Mouse (Mus musculus) adrenal gland, adult (tissue): ENCODE results near the gene Hpcal1.

Source experiments
- DNase-seq, 2 experiments: peaks; one replicate each; pipeline ENCODE4 v3.0.0; 2022 to 2023; ENCODE audit warnings: low spot score in 1 of 2; ENCODE audit not compliant: inconsistent age in 2 of 2

Gene Hpcal1

DNA sequence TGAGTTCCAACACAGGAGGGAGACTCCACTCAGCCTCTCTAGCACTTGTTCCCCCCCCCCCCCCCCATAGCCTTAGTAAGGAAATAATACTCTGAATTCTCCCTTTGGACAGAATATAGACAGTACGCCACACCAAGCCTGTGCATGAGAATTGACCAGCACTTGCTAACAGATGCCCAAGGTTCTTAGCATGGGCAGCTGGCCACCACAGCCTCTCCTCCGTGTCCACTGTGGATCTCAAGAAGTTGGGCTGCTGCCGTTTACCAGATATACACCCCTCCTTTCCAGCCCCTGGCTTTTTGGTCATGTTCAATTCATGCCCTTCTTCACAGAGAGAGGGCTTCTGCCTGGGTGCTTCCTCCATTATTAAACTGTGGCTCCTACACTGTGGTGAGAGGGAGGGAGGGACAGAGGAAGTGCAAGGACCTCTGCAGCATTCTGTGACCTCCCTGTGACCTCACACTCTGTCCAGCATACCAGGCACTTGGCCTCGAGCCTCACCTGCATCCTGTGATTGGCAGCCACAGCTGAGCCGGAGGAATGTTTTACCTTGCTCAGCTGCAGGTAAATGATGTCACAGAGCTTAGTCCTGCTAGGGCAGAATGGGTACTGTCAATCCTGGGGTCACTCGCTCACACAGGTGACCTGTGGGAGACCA lies 21.2 kb downstream of the Hpcal1 start:
- no peak for DNase-seq

DNA sequence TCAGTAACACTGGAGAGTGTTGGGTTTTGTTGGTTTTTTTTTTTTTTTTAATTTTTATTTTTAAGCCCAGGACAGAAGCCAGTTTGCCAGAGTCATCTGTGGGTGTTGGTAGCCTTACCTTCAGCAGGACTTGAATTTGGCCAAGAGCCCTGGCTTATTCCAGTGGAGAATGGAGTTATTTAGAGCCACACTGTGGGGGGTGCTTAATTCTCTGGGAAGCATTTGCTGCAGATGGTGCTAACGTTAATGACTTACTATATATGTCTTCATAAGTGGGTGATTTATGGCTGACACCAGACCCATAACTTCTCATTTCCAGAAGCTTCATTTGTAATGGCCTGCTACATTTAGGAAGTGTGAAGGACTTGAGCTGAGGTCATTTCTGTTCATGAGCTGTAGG lies 21.9 kb downstream of the Hpcal1 start:
- DNase-seq = no peak

DNA sequence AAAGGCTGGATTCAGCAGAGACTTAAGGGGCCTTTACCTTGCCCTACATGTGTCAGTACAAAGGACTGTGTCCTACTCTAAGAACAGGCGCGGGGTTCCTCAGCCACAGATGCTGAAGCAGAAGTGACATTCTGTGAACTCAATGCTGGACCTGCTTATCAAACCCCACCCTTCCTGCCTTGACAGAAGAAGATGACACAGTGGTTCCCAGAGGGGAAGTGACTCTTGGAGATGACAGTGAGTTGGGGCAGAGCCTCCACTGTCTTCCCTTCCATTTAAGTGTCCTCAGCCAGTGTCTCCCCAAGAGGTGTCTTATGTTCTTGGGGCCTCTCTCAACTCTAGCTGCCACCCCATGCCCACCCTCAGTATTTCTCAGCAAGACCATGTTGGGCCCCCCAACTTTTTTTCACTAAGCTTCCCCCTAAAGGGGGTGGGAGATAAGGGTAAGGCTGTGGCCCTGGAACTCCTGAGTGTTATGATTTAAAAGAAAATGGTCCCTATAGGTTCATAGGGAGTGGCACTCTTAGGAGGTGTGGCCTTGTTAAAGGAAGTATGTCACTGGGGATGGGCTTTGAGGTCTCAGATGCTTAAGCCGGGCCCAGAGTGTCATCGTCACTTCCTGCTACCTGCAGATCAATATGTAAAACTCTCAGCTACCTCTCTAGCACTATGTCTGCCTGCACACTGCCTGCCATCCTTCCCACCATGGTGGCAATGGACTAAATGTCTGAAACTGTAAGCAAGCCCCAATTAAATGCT lies 25.2 kb downstream of the Hpcal1 start:
- no peak for DNase-seq

DNA sequence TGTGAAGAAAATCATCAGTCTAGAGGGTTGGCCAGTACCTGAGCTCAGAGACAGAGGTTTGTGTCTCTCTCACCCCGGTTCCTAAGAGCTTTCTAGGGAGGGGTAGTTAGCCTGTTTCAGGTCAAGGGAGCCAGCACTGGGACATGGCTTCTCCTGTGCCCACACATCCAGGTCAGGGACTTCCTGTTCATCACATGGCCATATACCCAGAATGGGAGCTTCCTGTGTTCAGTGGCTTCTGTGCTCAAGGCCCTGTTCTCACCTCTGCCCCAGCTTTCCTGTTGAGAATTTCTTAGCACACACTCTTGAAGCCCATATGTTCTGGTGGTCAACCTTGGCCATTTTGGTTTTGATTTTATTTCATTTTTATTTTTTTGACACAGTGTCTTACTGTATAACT lies 26.6 kb downstream of the Hpcal1 start:
- DNase-seq = no peak

DNA sequence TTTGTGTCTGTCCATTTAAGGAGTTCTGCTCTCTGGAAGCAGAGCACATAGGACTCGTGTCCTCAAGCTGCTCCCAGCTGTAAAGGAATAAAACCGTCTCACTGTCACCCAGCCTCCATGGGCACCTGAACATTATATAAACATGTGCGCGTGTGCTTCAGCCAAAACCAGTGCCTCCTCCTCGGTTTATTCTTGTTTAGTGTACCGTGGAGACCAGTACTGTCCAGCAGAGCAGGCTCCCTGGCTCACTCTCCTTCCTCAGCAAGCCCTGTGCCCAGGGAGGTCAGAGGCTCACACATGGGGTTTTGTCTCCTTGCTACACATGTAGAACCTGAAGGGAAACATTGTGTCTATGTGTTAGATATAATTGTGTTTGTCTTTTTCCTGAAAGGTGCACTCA lies 27.5 kb downstream of the Hpcal1 start:
- DNase-seq = no peak

DNA sequence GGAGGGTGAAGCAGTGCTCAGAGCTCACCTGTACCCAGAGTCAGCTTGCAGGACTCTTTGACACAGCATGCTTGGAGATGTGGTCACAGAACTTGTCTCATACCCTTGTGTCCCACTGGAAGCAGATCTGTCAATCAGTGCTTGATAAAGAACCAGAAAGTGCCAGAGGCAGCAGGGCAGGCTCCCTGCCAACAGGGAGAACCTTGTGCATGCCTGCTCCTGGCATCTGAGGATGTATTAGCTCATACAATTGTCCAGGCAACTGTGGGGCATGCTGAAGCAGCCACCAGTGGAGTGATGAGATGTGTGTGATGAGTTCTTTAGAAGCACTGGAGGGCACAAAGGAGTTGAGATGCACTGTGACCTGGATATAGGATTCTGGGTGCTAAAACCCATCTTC lies 30.4 kb downstream of the Hpcal1 start:
- DNase-seq = no peak

DNA sequence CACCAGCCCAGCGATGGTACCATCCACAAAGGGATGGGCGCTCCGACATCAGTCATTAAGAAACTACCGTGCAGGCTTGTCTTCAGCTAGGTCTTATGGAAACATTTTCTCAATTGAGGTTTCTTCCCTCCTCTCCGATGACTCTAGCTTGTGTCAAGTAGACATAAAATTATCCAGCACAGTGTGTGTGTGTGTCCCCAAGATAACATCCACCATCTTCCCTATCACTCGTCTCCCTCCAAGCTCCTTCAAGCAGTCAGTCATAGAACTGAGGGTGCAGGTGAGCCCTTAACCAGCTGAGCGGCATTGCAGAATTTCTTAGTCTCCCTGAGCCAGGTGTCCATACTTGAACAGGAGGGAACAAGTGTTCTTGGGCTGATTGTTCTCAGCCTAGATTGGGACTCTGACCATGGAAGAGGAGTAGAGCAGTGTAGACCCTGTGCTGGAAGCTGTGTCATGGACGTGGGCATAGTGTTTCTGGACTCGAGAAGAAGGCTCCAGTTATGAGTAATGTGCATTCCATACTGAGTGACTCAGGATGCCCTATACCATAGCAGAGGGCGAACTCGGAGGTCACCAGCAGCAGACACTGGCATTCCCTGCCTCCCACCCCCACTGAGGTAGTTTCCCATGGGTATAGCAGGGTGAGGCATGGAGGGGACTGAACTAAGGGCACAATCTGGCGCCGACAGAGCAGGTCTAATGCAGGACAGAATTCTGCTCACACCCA lies 32.0 kb downstream of the Hpcal1 start:
- no peak for DNase-seq

DNA sequence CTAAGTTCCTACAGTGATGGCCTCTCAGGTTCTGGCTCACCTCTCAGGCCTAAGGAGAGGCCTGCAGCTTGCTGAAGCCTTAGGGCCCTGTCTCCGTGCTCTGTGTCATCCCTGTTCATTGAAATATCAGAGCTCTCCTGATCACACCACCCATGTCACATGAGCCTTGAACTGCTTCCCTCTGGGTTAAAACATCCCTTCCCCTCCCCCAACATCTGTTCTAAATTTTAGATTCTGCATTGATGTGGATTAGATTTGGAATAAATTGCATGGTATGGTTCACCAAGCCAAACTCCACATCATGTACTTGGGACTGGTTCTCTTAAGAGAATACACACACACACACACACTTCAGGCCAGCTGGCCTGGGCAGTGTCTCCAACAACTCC lies 32.5 kb downstream of the Hpcal1 start:
- no peak for DNase-seq

DNA sequence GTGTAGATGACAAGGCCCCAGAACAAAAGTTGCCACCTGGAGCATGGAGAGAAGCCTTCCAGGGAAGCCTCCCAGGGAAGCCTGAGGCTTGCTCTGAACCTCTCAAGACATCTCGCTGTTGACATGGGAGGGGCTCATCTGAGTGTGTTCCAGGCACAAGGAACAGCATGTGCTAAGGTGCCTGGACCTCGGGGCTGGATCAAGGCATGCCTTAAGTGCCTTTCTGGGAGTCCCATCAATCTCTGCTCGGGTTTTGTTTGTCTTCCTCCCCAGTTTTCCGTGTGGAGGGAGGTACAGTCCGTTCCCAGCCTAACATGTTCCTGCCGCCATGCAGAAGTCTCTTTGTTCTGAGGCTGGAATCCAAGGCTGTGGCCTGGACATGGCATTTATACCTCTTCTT lies 33.3 kb downstream of the Hpcal1 start:
- no peak for DNase-seq

DNA sequence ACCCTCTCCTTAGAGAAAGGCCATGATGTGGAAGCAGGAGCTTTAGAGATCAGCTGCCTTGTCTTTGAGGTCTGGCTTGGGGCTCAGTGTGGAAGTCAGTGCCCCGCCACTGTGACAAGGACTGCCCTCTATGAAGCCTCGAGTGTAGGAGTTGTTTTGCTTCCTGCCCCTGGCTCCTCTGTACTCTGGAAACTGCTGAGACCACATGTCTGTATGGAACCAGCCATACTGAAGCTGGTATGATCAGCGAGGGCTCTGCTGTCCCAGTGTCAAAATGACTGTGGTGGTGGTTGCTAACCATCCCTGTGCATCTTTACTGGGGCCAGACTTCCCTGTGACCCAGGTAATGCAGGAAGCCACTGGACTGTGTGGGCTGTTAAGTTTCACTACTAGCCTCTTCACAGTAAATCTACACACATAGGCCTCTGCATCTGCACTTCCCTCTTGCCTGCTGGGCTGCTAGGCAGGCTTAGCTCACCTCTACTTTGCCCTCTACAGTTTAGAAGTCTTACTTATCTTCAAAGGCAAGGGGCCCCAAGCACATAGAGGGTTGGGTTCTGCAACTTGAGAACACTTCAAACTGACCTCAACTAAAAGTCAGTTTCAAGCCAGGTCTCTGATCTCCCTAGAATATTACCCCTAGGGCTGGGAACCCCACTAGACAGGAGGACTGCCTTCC lies 33.9 kb downstream of the Hpcal1 start:
- no peak for DNase-seq

DNA sequence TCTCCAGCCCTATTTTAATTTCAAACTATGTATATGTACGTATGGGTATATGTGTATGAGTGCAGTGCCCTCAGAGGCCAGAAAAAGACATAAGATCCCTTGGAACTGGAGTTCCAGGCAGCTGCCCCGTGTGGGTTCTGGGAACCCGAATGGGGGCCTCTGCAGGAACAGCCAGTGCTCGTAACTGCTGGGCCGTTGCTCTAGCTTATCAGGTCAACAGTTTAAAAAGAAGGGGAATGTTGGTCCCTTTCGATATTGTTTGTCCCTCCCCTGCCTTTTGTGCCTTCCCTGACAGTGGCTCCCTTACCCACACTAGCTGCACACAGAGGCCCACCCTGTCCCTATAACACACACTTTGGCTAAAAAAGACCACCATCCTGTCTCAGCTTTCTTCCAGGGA lies 34.9 kb downstream of the Hpcal1 start:
- no peak for DNase-seq

DNA sequence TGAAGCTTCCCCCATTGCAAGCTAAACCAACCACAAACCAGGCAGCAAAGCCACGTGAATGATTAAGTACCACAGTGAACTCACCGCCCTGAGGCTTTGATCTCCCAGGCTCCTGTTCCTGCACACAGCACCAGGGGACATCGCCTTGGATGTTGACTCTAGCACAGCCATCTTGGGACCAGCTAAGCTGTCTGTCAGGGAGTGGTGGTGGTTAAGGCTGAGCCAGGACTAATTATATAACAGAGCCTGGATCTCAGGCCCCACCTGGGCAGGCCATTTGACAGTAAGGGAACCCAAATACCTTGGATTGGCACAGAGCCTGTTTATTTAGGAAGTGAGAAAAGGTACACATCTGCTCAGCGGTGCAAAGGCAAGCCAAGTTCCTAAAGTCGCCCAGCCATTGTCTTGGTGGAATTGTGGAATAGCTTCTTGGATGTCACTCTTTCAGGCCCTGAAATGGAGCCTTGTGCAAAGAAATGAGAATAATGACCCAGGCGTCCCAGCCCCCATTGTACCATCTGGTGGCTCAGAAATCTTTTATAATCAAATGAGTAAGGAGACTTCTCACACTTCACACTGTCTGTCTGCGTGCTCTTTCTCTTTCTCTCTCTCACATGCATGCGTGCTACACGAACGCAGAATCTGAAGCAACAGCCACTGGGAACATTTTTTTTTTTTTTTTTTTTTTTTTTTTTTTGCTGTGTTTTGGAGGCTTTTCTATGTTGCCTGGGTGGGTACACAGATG lies 36.1 kb downstream of the Hpcal1 start:
- no peak for DNase-seq

DNA sequence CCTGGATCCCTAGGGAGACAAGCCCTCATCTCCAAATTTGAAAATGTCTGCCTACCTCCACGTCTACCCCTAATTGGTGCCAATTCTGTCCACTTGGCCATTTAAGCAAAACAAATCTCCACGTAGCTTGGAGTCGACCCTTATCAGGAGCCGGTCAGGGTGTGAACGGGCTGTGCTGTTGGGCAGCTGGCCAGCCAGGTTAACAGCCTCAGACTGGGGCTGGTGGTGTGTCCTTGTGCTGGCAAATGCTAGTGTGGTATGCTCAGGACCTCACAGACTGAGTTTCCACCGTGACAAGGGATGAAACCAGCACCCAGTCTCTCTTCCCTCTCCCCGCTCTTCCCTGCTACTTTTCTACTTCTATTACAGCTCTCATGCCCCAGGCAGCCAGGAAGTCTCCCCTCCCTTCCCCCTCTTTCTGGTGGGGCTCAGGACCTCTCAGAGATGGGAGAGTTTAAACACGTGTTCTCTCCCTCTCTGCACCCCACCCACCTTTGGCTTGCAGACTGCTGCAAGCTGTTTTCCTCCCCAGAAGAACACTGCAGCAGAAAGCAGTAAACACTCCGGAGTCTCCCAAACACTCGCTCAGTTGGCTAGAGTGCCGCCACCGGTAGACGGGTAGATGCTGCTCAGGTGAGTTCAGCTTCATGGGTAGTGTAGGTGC lies 37.2 kb downstream of the Hpcal1 start:
- no peak for DNase-seq

DNA sequence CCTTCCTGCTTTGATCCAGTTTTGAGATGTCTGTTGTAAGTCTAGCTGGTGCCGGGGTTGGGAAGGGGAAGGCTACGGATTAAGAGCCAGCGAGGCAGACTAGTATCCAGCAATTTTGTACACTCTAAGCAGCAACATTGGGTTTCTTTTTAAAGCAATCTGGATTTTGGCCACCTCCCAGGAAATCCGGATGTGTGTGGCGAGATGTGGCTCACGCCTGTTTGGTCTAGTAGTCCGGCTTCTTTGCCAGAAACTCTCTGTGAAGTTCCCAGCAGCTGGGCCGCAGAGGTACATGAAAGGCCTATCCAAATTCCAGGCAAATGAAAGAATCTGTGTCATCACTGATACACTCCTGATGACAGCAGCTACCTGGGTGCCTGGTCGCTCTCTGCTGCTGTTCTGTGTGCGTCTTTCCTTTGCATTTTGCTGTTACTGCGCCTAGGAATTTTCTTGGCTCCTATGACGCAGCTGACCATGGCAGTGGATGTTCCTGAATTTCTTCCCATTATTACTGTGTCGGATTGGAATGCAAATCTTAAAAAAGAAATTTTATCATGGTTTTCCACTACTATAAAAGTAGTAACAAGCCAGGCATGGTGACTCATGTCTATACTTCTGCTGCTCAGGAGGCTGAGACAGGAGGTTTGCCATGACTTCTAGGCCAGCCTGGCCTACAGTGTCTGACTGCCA lies 38.7 kb downstream of the Hpcal1 start:
- no peak for DNase-seq

DNA sequence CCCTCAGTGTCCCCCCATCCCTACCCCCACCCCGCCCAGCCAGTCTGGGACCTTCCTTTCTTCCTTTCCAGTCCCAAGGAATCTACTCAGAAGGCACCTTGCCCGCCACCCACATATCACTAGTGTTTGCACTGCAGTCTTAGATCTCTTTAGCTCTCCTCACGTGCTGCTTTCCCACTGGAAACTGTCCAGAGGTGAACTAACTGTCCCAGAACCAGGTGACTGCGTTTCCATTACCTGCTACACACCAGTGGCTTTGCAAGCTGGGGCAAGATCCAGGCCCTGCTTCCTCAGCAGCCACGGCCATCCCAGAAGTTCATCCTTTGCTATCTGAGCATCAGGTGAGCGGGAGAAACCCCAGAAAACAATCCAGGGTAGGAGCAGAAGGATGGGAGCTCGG lies 41.4 kb downstream of the Hpcal1 start:
- DNase-seq = no peak

DNA sequence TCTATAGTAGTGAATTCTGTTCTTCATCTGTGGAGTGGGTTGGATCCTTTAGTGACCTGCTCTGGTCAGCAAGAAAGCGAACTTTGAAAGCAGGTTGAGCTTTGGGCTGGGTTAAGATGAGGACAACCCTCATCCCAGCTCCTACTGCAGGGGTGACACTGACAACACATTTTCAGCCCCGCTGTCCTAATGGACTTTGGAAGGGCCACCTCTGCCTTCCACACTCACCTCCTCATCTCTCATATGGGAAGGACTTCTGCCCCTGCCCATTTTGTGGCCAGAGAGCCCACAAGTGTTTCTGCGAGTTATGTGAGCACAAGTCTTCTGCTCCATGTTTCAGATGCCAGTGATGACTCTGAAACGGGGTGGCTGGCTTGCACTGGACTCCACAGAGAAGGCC lies 41.9 kb downstream of the Hpcal1 start:
- no peak for DNase-seq

DNA sequence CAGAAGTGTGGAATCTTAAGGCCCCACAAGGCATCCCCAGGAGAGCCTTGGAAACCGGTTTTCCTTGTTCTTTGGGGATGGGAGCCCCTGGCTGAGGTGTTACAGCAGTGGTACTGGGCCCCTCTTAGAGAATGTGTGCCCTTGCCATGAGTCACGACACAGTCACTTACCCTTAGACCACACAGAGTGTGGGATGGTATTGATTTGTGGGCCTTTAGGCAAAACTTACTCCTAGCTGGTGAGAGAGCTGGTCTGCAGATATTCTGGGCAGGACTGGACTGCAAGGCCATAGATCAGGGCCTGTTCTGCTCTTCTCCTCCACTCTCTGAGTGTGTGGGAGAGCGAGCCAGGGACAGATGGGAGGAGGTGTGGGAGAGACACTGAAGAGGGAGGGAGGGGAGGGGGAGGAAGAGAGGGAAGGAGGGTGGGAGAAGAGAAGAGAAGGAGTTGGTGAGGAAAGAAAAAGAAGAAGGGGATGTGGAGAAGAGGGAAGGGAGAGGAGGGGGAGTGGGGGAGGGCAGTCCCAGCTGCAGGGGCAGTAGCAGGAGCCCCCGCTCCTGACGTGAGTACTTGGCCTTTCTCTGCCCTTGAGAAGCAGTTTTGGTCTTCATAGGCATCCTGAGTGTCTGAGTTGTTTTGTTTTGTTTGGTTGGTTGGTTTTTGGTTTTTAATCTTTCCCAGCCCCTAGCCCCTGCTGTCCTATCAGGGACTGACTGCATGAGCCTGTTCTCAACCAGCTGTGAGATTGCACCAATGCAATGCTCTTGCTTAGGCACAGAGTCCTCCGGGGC lies 42.7 kb downstream of the Hpcal1 start:
- DNase-seq = no peak

DNA sequence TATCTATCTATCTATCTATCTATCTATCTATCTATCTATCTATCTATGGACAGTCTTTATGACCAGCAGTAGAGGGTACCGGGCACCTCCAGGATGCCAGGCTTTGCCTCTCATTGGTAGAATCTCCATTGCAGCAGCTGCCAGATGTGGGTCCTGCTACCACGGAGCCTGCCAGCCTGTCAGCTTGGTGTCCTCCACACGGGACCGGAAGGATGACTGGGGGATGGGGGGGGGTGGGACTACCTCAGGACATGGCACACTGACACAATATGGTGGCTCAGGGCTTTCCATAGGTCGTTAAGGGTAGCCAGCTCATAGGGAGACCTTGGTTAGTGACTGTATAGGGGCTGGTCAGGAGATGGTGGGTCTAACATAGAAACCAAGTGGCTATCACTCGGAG lies 45.7 kb downstream of the Hpcal1 start:
- no peak for DNase-seq
